Mouse (Mus musculus): ENCODE measurements at regions not wholly inside any gene's neighbourhood (a gene's known extent, or its start where the extent isn't known, plus 50 kb on each side); places are given as distances from the start of the nearest gene placed in this dataset.

DNA sequence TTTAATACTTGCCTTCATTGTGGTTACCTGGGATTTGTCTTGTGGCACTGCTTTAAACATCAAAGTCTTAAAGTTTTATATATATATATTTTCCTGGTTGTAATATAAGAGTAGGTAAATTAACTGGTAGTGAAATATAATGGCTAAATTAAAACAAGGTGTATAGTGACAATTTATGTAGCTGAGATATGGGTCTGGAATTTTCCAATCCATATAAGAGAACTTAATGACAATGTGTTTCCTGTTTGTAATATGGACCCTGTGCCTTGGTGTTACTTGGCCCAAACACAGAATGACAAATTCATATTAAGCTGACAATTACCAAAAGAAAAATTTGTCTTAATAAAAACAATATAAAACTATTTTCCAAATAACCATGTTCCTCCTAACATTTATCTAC, 82.7 kb upstream of the Thsd7a start:
- no peak for TF ChIP-seq ZNF384 (IDR thresholded peaks at IDR 0.05; ENCODE audit: low read depth, low read length)
- no peak for TF ChIP-seq ZC3H11A (IDR thresholded peaks at IDR 0.05; ENCODE audit: borderline replicate concordance, low read depth, low read length)
- TF ChIP-seq CHD2 (IDR thresholded peaks at IDR 0.05; ENCODE audit: low read depth, low read length), result no peak
- TF ChIP-seq MAFK (IDR thresholded peaks at IDR 0.05; ENCODE audit: insufficient read depth, low read depth, low read length), result no peak
- no peak for TF ChIP-seq HCFC1 (IDR thresholded peaks at IDR 0.05; ENCODE audit: borderline replicate concordance, insufficient read depth, low read length)
- Histone ChIP-seq H3K4me3 (ENCODE audit: insufficient read depth in 1 of 2, low read depth in 1 of 2, low read length in 2 of 2, poor library complexity in 1 of 2, severe bottlenecking in 1 of 2) (no peak overlapping the region), H3K4me1 (ENCODE audit: control insufficient read depth in 2 of 2, insufficient read depth in 2 of 2, low read length in 2 of 2, poor library complexity in 1 of 2) (peaks cover 0 to 2% of the 10 kb centered on the region in 2 experiments; a peak in 2 of 4 replicates), H3K27ac (ENCODE audit: insufficient read depth, low read depth, low read length, poor library complexity, severe bottlenecking) (no peak overlapping the region), H3K9me3 (ENCODE audit: control insufficient read depth, insufficient read depth, low read depth, low read length) (peaks cover under 1% of the 10 kb centered on the region), H3K36me3 (ENCODE audit: control insufficient read depth, insufficient read depth, low read length, poor library complexity, severe bottlenecking) (no peaks in the 10 kb centered on the region), H3K9ac (ENCODE audit: insufficient read depth, low read depth, low read length, poor library complexity, severe bottlenecking) (no peak overlapping the region)
- in situ Hi-C loops (cut with MboI; ENCODE audit: low sequenced_read_pairs in 2 of 2, unreplicated experiment in 2 of 2), result no loop called here
- no peak for DNase-seq (ENCODE audit: low read depth, low spot score)

DNA sequence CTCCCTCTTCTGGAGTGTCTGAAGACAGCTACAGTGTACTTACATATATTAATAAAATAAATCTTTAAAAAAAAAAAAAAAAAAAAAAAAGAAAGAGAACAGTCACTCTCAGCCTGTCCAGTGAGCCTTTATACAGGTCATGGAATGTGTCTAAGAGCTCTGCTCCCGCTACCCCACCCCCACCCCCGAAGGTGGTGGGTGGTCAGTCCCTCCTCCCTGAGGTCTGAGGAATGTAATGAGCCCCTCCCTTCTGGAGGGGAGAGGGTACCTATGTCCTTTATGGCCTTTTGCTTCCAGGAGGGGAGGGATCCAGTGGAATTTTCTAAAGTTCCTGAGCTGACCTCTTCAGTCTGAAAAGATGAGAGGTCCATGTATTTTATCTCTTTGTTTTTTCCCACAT, 82.3 kb upstream of the Thsd7a start:
- H3K36me3 ChIP-seq (ENCODE audit: control insufficient read depth, insufficient read depth, low read length, poor library complexity, severe bottlenecking), result no peaks in the 10 kb centered on the region
- peaks cover 0 to 2% of the 10 kb centered on the region in 2 experiments; a peak in 2 of 4 replicates for H3K4me1 ChIP-seq (ENCODE audit: control insufficient read depth in 2 of 2, insufficient read depth in 2 of 2, low read length in 2 of 2, poor library complexity in 1 of 2)
- in situ Hi-C loops (cut with MboI; ENCODE audit: low sequenced_read_pairs in 2 of 2, unreplicated experiment in 2 of 2), result no loop called here
- H3K9ac ChIP-seq (ENCODE audit: insufficient read depth, low read depth, low read length, poor library complexity, severe bottlenecking), result no peak overlapping the region
- no peak overlapping the region for H3K27ac ChIP-seq (ENCODE audit: insufficient read depth, low read depth, low read length, poor library complexity, severe bottlenecking)
- no peak overlapping the region for H3K4me3 ChIP-seq (ENCODE audit: insufficient read depth in 1 of 2, low read depth in 1 of 2, low read length in 2 of 2, poor library complexity in 1 of 2, severe bottlenecking in 1 of 2)
- TF ChIP-seq ZNF384 (IDR thresholded peaks at IDR 0.05; ENCODE audit: low read depth, low read length) (no peak), ZC3H11A (IDR thresholded peaks at IDR 0.05; ENCODE audit: borderline replicate concordance, low read depth, low read length) (no peak), HCFC1 (IDR thresholded peaks at IDR 0.05; ENCODE audit: borderline replicate concordance, insufficient read depth, low read length) (no peak), CHD2 (IDR thresholded peaks at IDR 0.05; ENCODE audit: low read depth, low read length) (no peak), MAFK (IDR thresholded peaks at IDR 0.05; ENCODE audit: insufficient read depth, low read depth, low read length) (no peak)
- DNase-seq (ENCODE audit: low read depth, low spot score), result no peak
- H3K9me3 ChIP-seq (ENCODE audit: control insufficient read depth, insufficient read depth, low read depth, low read length), result no peaks in the 10 kb centered on the region; the same call in 1 of the 2 replicates

DNA sequence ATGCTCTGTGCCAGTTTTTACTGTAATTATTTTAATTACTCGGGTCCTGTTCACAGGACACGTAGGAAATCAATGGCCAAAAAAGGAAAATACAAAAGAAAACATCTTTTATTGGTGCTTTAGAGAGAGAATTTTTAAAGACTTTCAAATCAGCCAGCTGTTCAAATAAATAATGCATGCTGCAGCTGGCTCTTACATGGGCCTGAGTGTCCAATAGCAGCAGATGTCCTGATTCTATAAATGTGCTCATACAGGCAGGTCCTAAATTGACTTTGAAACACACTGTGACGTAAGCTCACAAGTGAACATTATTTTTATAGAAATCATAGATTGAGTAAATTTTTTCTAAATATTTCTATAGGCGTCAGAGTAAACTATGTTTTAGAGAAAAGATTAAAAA, 78.5 kb upstream of the Thsd7a start:
- DNase-seq (ENCODE audit: low read depth, low spot score), result no peak
- Histone ChIP-seq H3K4me3 (ENCODE audit: insufficient read depth in 1 of 2, low read depth in 1 of 2, low read length in 2 of 2, poor library complexity in 1 of 2, severe bottlenecking in 1 of 2) (no peak overlapping the region), H3K4me1 (ENCODE audit: control insufficient read depth in 2 of 2, insufficient read depth in 2 of 2, low read length in 2 of 2, poor library complexity in 1 of 2) (no peaks in the 10 kb centered on the region), H3K9me3 (ENCODE audit: control insufficient read depth, insufficient read depth, low read depth, low read length) (no peaks in the 10 kb centered on the region), H3K9ac (ENCODE audit: insufficient read depth, low read depth, low read length, poor library complexity, severe bottlenecking) (no peak overlapping the region), H3K27ac (ENCODE audit: insufficient read depth, low read depth, low read length, poor library complexity, severe bottlenecking) (no peak overlapping the region), H3K36me3 (ENCODE audit: control insufficient read depth, insufficient read depth, low read length, poor library complexity, severe bottlenecking) (no peaks in the 10 kb centered on the region)
- in situ Hi-C loops (cut with MboI; ENCODE audit: low sequenced_read_pairs in 2 of 2, unreplicated experiment in 2 of 2), result no loop called here
- no peak for TF ChIP-seq CHD2 (IDR thresholded peaks at IDR 0.05; ENCODE audit: low read depth, low read length)
- no peak for TF ChIP-seq ZC3H11A (IDR thresholded peaks at IDR 0.05; ENCODE audit: borderline replicate concordance, low read depth, low read length)
- no peak for TF ChIP-seq MAFK (IDR thresholded peaks at IDR 0.05; ENCODE audit: insufficient read depth, low read depth, low read length)
- TF ChIP-seq ZNF384 (IDR thresholded peaks at IDR 0.05; ENCODE audit: low read depth, low read length), result no peak
- TF ChIP-seq HCFC1 (IDR thresholded peaks at IDR 0.05; ENCODE audit: borderline replicate concordance, insufficient read depth, low read length), result no peak

DNA sequence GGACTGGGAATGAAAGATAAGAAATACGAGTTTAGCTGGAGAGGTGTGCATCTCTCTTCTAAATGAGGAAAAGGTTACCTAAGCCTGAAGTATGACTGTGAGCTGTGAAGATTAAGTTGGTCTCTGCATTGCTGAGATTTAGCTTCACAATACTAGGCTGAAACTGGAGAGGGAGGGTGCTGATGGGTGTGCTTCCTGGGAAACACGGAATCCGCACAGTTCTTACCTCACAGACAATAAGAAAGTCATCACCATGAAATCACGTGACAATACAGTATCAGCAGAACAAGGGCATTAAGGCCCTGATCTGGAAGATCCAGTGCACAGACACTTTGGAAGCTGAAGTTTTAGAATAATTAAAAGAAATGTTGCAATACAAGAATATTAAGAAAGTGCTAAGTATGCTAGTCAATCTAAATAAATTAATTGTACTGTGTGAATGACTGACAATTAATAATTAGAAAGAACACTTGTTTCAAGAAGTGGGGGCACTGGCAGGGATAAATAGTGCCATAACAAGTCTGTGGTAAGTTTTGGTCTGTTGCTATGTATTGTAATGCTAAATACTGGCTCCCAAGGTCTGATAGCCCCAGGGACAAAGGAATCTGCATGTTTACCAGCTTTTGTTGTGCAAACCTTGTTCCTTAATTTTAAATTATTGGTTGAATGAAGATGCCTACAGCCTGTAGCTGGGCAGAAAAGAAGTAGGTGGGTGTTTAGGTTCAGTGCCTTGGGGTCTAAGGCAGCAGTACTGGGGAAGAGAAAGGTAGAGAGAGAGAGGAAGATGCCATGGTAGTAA, 66.0 kb upstream of the Thsd7a start:
- no peak for TF ChIP-seq CHD2 (IDR thresholded peaks at IDR 0.05; ENCODE audit: low read depth, low read length)

More for the DNA sequence above, 66.0 kb upstream of the Thsd7a start:
- no peaks in the 10 kb centered on the region for H3K9me3 ChIP-seq (ENCODE audit: control insufficient read depth, insufficient read depth, low read depth, low read length)
- DNase-seq (ENCODE audit: low read depth, low spot score), result peak; percentile 48
- no peaks in the 10 kb centered on the region for H3K36me3 ChIP-seq (ENCODE audit: control insufficient read depth, insufficient read depth, low read length, poor library complexity, severe bottlenecking)
- peaks cover 0 to 5% of the 10 kb centered on the region in 2 experiments; a peak in 1 of 4 replicates for H3K4me1 ChIP-seq (ENCODE audit: control insufficient read depth in 2 of 2, insufficient read depth in 2 of 2, low read length in 2 of 2, poor library complexity in 1 of 2)
- no peak overlapping the region for H3K4me3 ChIP-seq (ENCODE audit: insufficient read depth in 1 of 2, low read depth in 1 of 2, low read length in 2 of 2, poor library complexity in 1 of 2, severe bottlenecking in 1 of 2)
- no peak overlapping the region for H3K9ac ChIP-seq (ENCODE audit: insufficient read depth, low read depth, low read length, poor library complexity, severe bottlenecking)
- in situ Hi-C loops (cut with MboI; ENCODE audit: low sequenced_read_pairs in 2 of 2, unreplicated experiment in 2 of 2), result no loop called here
- H3K27ac ChIP-seq (ENCODE audit: insufficient read depth, low read depth, low read length, poor library complexity, severe bottlenecking), result no peak overlapping the region; the same call in 1 of the 2 replicates
